Mouse (Mus musculus) kidney, embryonic 14.5 days (tissue): ENCODE measurements around the gene Ugt1a9. TPM values are rescaled to one million over a fixed set of nuclear protein-coding genes. Genes with fewer than 3 reads are reported as not detected.

Experiments used
- ATAC-seq: fragments of 200-750 bp; cut with Nextera tagmentation; 2 replicates; pipeline ENCODE4 v1.8.0; 2017; ENCODE audit warnings: moderate number of reproducible peaks, mild to moderate bottlenecking, moderate TSS enrichment, moderate library complexity; ENCODE audit not compliant: low FRiP score, low TSS enrichment
- H3K27ac ChIP-seq: fragments of 300-500 bp; sonication (generic); 2 replicates; pipeline ENCODE4 v1.5.1; 2014; ENCODE audit warnings: low read depth, mild to moderate bottlenecking, low read length, moderate library complexity, mixed read lengths
- H3K27me3 ChIP-seq: fragments of 300-500 bp; sonication (generic); 2 replicates; pipeline ENCODE4 v1.6.1; 2014; ENCODE audit warnings: mild to moderate bottlenecking, low read length; ENCODE audit not compliant: control insufficient read depth, insufficient read depth
- H3K36me3 ChIP-seq: fragments of 300-500 bp; sonication (generic); 2 replicates; pipeline ENCODE4 v1.6.1; 2014; ENCODE audit warnings: low read length, mixed read lengths; ENCODE audit not compliant: control insufficient read depth, insufficient read depth
- H3K4me1 ChIP-seq: fragments of 300-500 bp; sonication (generic); 2 replicates; pipeline ENCODE4 v1.6.1; 2014; ENCODE audit warnings: low read length, mixed read lengths; ENCODE audit not compliant: control insufficient read depth, insufficient read depth
- H3K4me2 ChIP-seq: fragments of 300-500 bp; sonication (generic); replicated peaks from 2 replicates; pipeline ENCODE4 v1.6.1; 2014; ENCODE audit warnings: low read depth, mild to moderate bottlenecking, low read length
- H3K4me3 ChIP-seq: fragments of 300-500 bp; sonication (generic); 2 replicates; pipeline ENCODE4 v1.5.1; 2014; ENCODE audit warnings: mild to moderate bottlenecking, low read length
- H3K9ac ChIP-seq: fragments of 300-500 bp; sonication (generic); 2 replicates; pipeline ENCODE4 v1.6.1; 2014; ENCODE audit warnings: low read depth, mild to moderate bottlenecking, low read length, moderate library complexity
- H3K9me3 ChIP-seq: fragments of 300-500 bp; sonication (generic); 2 replicates; pipeline ENCODE4 v1.6.1; 2016; ENCODE audit warnings: low read length; ENCODE audit not compliant: control insufficient read depth
- WGBS: fragments of 180-500 bp; shearing (Covaris S2); extraction: QIAGEN DNeasy Blood & Tissue Kit; methylation state at CpG from one replicate; pipeline ENCODE4 v1.1.7; 2014; 5-methylcytosine and 5-hydroxymethylcytosine counted together
- polyA plus RNA-seq: library from polyadenylated mRNA; unstranded; fragments of >200 nt; fragmentation: Nextera tagmentation; extraction: Ambion mirVana; gene quantifications from 2 replicates; pipeline ENCODE4 v1.2.1, GENCODE M21; 2014

Ugt1a9 gene
- polyA plus RNA-seq, 1 experiment from 2014 or later = 2.5 TPM

GRCm38 (mm10) chr1:88192136-88192535 is 121.5 kb downstream of the Ugt1a9 start:
- WGBS = 74% methylated on average over 3 of the region's 3 CpGs
- no peaks in the 10 kb centered on the region for H3K36me3 ChIP-seq
- H3K4me2 ChIP-seq = no peak overlapping the region
- no peak overlapping the region for H3K9ac ChIP-seq
- H3K27ac ChIP-seq = no peak overlapping the region
- no peak overlapping the region for H3K4me3 ChIP-seq
- H3K27me3 ChIP-seq = no peaks in the 10 kb centered on the region
- no peaks in the 10 kb centered on the region for H3K4me1 ChIP-seq
- no peaks in the 10 kb centered on the region for H3K9me3 ChIP-seq
- ATAC-seq = no peak

- Histone ChIP-seq H3K9me3 (no peaks in the 10 kb centered on the region), H3K4me1 (no peaks in the 10 kb centered on the region), H3K9ac (no peak overlapping the region), H3K27me3 (no peaks in the 10 kb centered on the region), H3K36me3 (no peaks in the 10 kb centered on the region), H3K4me3 (no peak overlapping the region), H3K4me2 (no peak overlapping the region), H3K27ac (no peak overlapping the region)
- ATAC-seq = no peak
- 41% methylated on average over 1 of the region's 1 CpGs for WGBS
Measured at GRCm38 (mm10) chr1:88195687-88196086, 125.1 kb downstream of the Ugt1a9 start.

GRCm38 (mm10) chr1:88197443-88197842 is 126.8 kb downstream of the Ugt1a9 start:
- Histone ChIP-seq H3K27me3 (no peaks in the 10 kb centered on the region), H3K9ac (no peak overlapping the region), H3K27ac (no peak overlapping the region), H3K36me3 (no peaks in the 10 kb centered on the region), H3K4me1 (no peaks in the 10 kb centered on the region), H3K4me2 (no peak overlapping the region), H3K9me3 (no peaks in the 10 kb centered on the region), H3K4me3 (no peak overlapping the region)
- ATAC-seq = no peak
- 66% methylated on average over 3 of the region's 3 CpGs for WGBS

- no peaks in the 10 kb centered on the region for H3K27me3 ChIP-seq
- no peak overlapping the region for H3K4me2 ChIP-seq
- no peak overlapping the region for H3K4me3 ChIP-seq
- no peak for ATAC-seq
- H3K36me3 ChIP-seq = no peaks in the 10 kb centered on the region
- no peak overlapping the region for H3K27ac ChIP-seq
- no peak overlapping the region for H3K9ac ChIP-seq
- no peaks in the 10 kb centered on the region; the same call in 1 of the 2 replicates for H3K9me3 ChIP-seq
- 71% methylated on average over 2 of the region's 2 CpGs for WGBS
- H3K4me1 ChIP-seq = no peaks in the 10 kb centered on the region
Measured at GRCm38 (mm10) chr1:88199996-88200395, 129.4 kb downstream of the Ugt1a9 start.

- ATAC-seq = no peak
- WGBS = 71% methylated on average over 7 of the region's 7 CpGs
- Histone ChIP-seq H3K36me3 (no peaks in the 10 kb centered on the region), H3K9ac (no peak within 1 kb of the TSS; the same call in 1 of the 2 replicates), H3K4me1 (no peaks in the 10 kb centered on the region), H3K27ac (no peak within 1 kb of the TSS), H3K27me3 (no peaks in the 10 kb centered on the region), H3K9me3 (no peaks in the 10 kb centered on the region; the same call in 1 of the 2 replicates), H3K4me2 (no peak within 1 kb of the TSS), H3K4me3 (no peak within 1 kb of the TSS)
Measured at GRCm38 (mm10) chr1:88200456-88200855, 129.9 kb downstream of the Ugt1a9 start, which contains the start of gene Ugt1a2. Gene Ugt1a2, plus strand, starts transcription at chr1:88200601.

GRCm38 (mm10) chr1:88205294-88205922 is 134.8 kb downstream of the Ugt1a9 start, which contains the start of gene Dnajb3:
Gene Dnajb3, minus strand, starts transcription at chr1:88205782.
- Histone ChIP-seq H3K27me3 (no peaks in the 10 kb centered on the region), H3K36me3 (no peaks in the 10 kb centered on the region), H3K9me3 (no peaks in the 10 kb centered on the region; the same call in 1 of the 2 replicates), H3K9ac (peak within 1 kb of the TSS; percentile 65), H3K4me1 (no peaks in the 10 kb centered on the region), H3K4me2 (peak within 1 kb of the TSS; percentile 73), H3K4me3 (peak within 1 kb of the TSS; percentile 41), H3K27ac (no peak within 1 kb of the TSS)
- 7% methylated on average over 62 of the region's 62 CpGs for WGBS
- peak; percentile 98 for ATAC-seq

GRCm38 (mm10) chr1:88206843-88207479 is 136.4 kb downstream of the Ugt1a9 start:
- Histone ChIP-seq H3K4me1 (no peaks in the 10 kb centered on the region), H3K4me3 (no peak overlapping the region), H3K9ac (no peak overlapping the region), H3K27me3 (no peaks in the 10 kb centered on the region), H3K36me3 (no peaks in the 10 kb centered on the region), H3K4me2 (no peak overlapping the region), H3K9me3 (peaks cover 8% of the 10 kb centered on the region), H3K27ac (no peak overlapping the region)
- no peak for ATAC-seq
- WGBS = 82% methylated on average over 2 of the region's 2 CpGs

GRCm38 (mm10) chr1:88211812-88212211 is 141.2 kb downstream of the Ugt1a9 start, which contains the start of gene Ugt1a1:
Gene Ugt1a1, plus strand, starts transcription at chr1:88211959.
- WGBS = 68% methylated on average over 8 of the region's 8 CpGs
- Histone ChIP-seq H3K36me3 (no peaks in the 10 kb centered on the region), H3K9ac (no peak within 1 kb of the TSS), H3K27ac (no peak within 1 kb of the TSS), H3K4me1 (no peaks in the 10 kb centered on the region), H3K9me3 (peaks cover 52% of the 10 kb centered on the region), H3K4me2 (no peak within 1 kb of the TSS), H3K4me3 (no peak within 1 kb of the TSS), H3K27me3 (no peaks in the 10 kb centered on the region)
- ATAC-seq = peak; percentile 21; the same call in 1 of the 2 replicates
